In genomic region chr4:47363134-47363533, GRCm38 (mm10) we compare ENCODE assay signal across 17 mouse cellular contexts. TPM values are rescaled to one million over a fixed set of nuclear protein-coding genes. Genes with fewer than 3 reads are reported as not detected.
A peak's percentile ranks its signal among the peaks of the same experiment; 100 is the strongest.
DNase-seq lines count a peak whose midpoint lies in the region; ATAC-seq and TF ChIP-seq lines count a peak whose summit lies in the region.
"Had no signal": no experiment of that assay in that cellular context is flagged by ENCODE, and none has a peak within 500 bp of the region (broad histone marks: within the 10 kb centered on the region; RNA-seq: fewer than 3 reads in every experiment).

No protein-coding gene starts in this region.

- TF ChIP-seq POLR2A in limb, embryonic 14.5 days (IDR thresholded peaks at IDR 0.05; ENCODE audit: borderline replicate concordance, extremely low read depth, insufficient read depth, insufficient read length): no peak

- no peaks in the 10 kb centered on the region for H3K9me3 ChIP-seq in limb, embryonic 14.5 days (ENCODE audit: control insufficient read depth, low read length)
- H3K9me3 ChIP-seq in limb, embryonic 10.5 days (replicated peaks): no peaks in the 10 kb centered on the region
- H3K9me3 ChIP-seq: heart, embryonic 13.5 days; liver, embryonic 13.5 days had no signal

- ATAC-seq in limb, embryonic 14.5 days (ENCODE audit: low FRiP score, low read depth): no peak
- ATAC-seq: forebrain, embryonic 16.5 days; intestine, embryonic 16.5 days had no signal

- H3K4me1 ChIP-seq in limb, embryonic 14.5 days (ENCODE audit: control insufficient read depth, insufficient read depth, low read length): peaks cover 9% of the 10 kb centered on the region
- peaks cover 3% of the 10 kb centered on the region for H3K4me1 ChIP-seq in limb, embryonic 10.5 days

- H3K36me3 ChIP-seq in limb, embryonic 14.5 days (ENCODE audit: control insufficient read depth, insufficient read depth, low read length): no peaks in the 10 kb centered on the region
- H3K36me3 ChIP-seq in limb, embryonic 10.5 days: peaks cover 12% of the 10 kb centered on the region; the same call in 1 of the 2 replicates
- H3K36me3 ChIP-seq: heart, embryonic 13.5 days; liver, embryonic 13.5 days had no signal

- H3K27ac ChIP-seq in limb, embryonic 14.5 days (replicated peaks; ENCODE audit: low read depth, low read length): no peak overlapping the region
- no peak overlapping the region for H3K27ac ChIP-seq in limb, embryonic 10.5 days
- H3K27ac ChIP-seq: heart, embryonic 13.5 days; hindbrain, embryonic 14.5 days; liver, embryonic 13.5 days had no signal

- no peak overlapping the region for H3K4me2 ChIP-seq in limb, embryonic 14.5 days (replicated peaks; ENCODE audit: low read depth, low read length, severe bottlenecking)
- H3K4me2 ChIP-seq: heart, embryonic 13.5 days; hindbrain, embryonic 14.5 days; liver, embryonic 13.5 days had no signal

- H3K27me3 ChIP-seq in limb, embryonic 14.5 days (ENCODE audit: control insufficient read depth, insufficient read depth, low read length): no peaks in the 10 kb centered on the region
- H3K27me3 ChIP-seq in limb, embryonic 10.5 days (ENCODE audit: low read depth, poor library complexity, severe bottlenecking): no peaks in the 10 kb centered on the region
- H3K27me3 ChIP-seq: heart, embryonic 13.5 days; liver, embryonic 13.5 days had no signal

- peak; percentile 32 to 51 for DNase-seq in heart, adult 9 months (ENCODE audit: low spot score in 2 of 2)
- DNase-seq in heart, postnatal 36 days: no peak
- DNase-seq in limb, embryonic 14.5 days (ENCODE audit: low spot score): peak; percentile 8
- DNase-seq in limb, embryonic 10.5 days (ENCODE audit: low spot score): no peak
- DNase-seq in adipocyte (ENCODE audit: low spot score): peak; percentile 56
- peak; percentile 29 for DNase-seq in lung, postnatal 14 days
- no peak for DNase-seq in layer of hippocampus, postnatal 36 days
- DNase-seq: adrenal gland, postnatal 25 days; B cell, adult 2 months; cerebellum, adult 18-20 months; liver, embryonic 13.5 days; right cerebral cortex, adult 18-20 months had no signal

- no peak overlapping the region for H3K9ac ChIP-seq in limb, embryonic 14.5 days (ENCODE audit: low read depth, low read length, severe bottlenecking)
- H3K9ac ChIP-seq: heart, embryonic 13.5 days; hindbrain, embryonic 14.5 days; liver, embryonic 13.5 days had no signal

- no peak overlapping the region for H3K4me3 ChIP-seq in limb, embryonic 14.5 days (replicated peaks; ENCODE audit: low read length)
- H3K4me3 ChIP-seq in limb, embryonic 10.5 days: no peak overlapping the region
- H3K4me3 ChIP-seq: erythroblast, embryonic 14.5 days; heart, embryonic 13.5 days; liver, embryonic 13.5 days had no signal

- intact Hi-C loops in heart, postnatal 36 days (cut with DNase I): no loop called here

- 23% methylated on average over 3 of the region's 3 CpGs for WGBS in limb, embryonic 14.5 days
- WGBS in limb, embryonic 10.5 days: 60% methylated on average over 3 of the region's 3 CpGs

RNA-seq across cellular contexts. Expression of gene Tgfbr1, which starts 10.1 kb away (rescaled TPM):
- 10 to 100 TPM; 16.2 to 18.7 TPM for total RNA-seq in heart, postnatal 36 days (2021)
- polyA plus RNA-seq in limb, embryonic 14.5 days (2012; rRNA removed): 35.1 and 38.0 TPM in 2 replicates
- 43.0 and 46.9 TPM in 2 replicates for polyA plus RNA-seq in limb, embryonic 14.5 days (2014; fragmentation: Nextera tagmentation; extraction: Ambion mirVana)
- 77.0 and 93.3 TPM in 2 replicates for polyA plus RNA-seq in limb, embryonic 10.5 days (2016; fragmentation: Nextera tagmentation; extraction: Ambion mirVana)
- 10 to 100 TPM; 25.3 to 25.9 TPM for total RNA-seq in layer of hippocampus, postnatal 36 days (2021)

Comparison
In these comparisons a context has a peak if more than half of its experiments do, and no peak if none do; other contexts are left out.
1. DNase-seq: peak in heart, adult 9 months (2 of 2), limb, embryonic 14.5 days (single experiment), adipocyte (single experiment) and lung, postnatal 14 days (single experiment); none in heart, postnatal 36 days (0 of 2), limb, embryonic 10.5 days (single experiment) and layer of hippocampus, postnatal 36 days (0 of 2).